Mouse (Mus musculus): ENCODE measurements at regions not wholly inside any gene's neighbourhood (a gene's known extent, or its start where the extent isn't known, plus 50 kb on each side); places are given as distances from the start of the nearest gene placed in this dataset.

DNA sequence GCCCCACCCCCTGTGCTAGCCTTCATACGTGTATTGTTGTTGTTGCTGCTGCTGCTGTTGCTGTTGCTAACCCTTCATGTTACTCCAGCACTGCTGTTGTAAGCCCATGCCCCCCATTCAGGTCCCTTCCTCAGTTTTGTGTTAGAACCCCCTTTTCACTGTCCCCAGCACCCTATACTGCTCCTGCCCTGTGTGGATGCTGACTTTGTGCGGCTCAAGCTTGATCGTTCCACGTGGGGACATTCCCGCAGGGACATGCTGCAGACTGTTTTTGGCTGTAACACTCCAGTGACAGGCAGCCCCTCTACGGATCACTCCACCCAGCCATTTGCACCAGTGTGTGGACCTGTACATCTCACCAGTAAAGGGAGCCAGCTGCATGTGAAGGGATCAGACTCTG, 142.7 kb upstream of the Tmem45b start:
- WGBS = 92% methylated on average over 6 of the region's 6 CpGs
- H3K27me3 ChIP-seq (ENCODE audit: control insufficient read depth, insufficient read depth, low read length) = no peaks in the 10 kb centered on the region

DNA sequence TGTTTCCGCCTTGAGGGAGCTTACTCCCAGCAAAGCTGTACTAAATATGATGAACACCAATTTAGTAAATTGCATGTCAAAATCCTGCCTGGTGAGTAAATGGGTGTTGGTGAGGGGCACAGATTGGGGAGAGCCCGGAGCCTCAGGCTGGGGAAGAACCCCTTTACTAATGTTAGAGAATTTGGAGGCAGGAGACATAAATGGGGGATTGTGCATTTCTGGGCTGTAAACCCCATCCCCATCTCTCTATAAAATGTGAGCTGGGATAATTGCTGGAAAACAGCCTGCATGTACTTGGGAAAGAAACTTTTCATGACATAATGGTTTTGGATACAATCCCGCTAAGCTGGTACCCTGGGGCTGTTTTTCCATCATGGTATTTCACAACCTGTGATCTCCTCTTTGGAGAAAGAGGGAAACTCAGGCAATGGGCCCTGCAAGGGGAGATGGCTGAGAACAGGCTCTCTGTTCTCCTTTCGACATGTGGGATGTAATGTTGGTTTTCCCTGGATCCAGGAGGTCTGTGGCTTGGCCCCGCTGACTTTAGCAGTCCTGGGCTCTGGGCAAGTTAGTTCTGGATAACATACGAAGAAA, 140.3 kb upstream of the Tmem45b start:
- Histone ChIP-seq H3K27ac (no peak overlapping the region), H3K9ac (no peak overlapping the region), H3K4me3 (replicated peaks; ENCODE audit: low read length) (no peak overlapping the region), H3K36me3 (replicated peaks; ENCODE audit: control insufficient read depth, insufficient read depth) (no peaks in the 10 kb centered on the region), H3K9me3 (ENCODE audit: control insufficient read depth, low read length) (no peaks in the 10 kb centered on the region), H3K4me2 (replicated peaks) (no peak overlapping the region), H3K4me1 (replicated peaks; ENCODE audit: control insufficient read depth, insufficient read depth, low read length) (no peaks in the 10 kb centered on the region), H3K27me3 (ENCODE audit: control insufficient read depth, insufficient read depth, low read length) (no peaks in the 10 kb centered on the region)
- DNase-seq (ENCODE audit: low spot score) (no peak), ATAC-seq (ENCODE audit: low FRiP score) (no peak)
- 87% methylated on average over 6 of the region's 6 CpGs for WGBS

More for the DNA sequence above, 142.7 kb upstream of the Tmem45b start:
- H3K9me3 ChIP-seq (ENCODE audit: control insufficient read depth, low read length) = no peaks in the 10 kb centered on the region
- H3K4me2 ChIP-seq (replicated peaks) = no peak overlapping the region
- ATAC-seq (ENCODE audit: low FRiP score) (no peak), DNase-seq (ENCODE audit: low spot score) (no peak)
- H3K4me3 ChIP-seq (replicated peaks; ENCODE audit: low read length) = no peak overlapping the region
- H3K36me3 ChIP-seq (replicated peaks; ENCODE audit: control insufficient read depth, insufficient read depth) = no peaks in the 10 kb centered on the region
- no peaks in the 10 kb centered on the region for H3K4me1 ChIP-seq (replicated peaks; ENCODE audit: control insufficient read depth, insufficient read depth, low read length)
- H3K9ac ChIP-seq = no peak overlapping the region
- H3K27ac ChIP-seq = no peak overlapping the region

DNA sequence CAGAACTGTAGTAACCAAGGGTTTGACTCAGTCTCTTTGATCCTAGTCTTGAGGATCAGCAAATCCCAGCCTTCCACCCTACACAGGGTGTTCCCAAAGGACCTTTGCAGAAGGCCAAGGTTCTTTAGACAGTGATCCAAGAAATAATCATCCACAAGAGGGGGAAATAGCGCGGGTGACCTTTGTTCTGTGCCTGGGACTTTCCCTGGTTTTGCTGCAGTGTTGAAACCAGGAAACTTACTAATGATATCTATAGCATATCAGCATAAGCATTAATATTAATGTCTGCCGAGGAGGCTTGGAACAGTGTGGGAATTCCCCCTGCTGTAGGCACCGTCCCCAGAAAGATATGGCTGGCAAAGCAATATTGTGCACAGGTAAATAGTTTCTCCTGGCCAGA, 138.4 kb upstream of the Tmem45b start:
- H3K9ac ChIP-seq = no peak overlapping the region
- H3K36me3 ChIP-seq (replicated peaks; ENCODE audit: control insufficient read depth, insufficient read depth) = no peaks in the 10 kb centered on the region
- WGBS = 85% methylated on average over 4 of the region's 4 CpGs
- no peak overlapping the region for H3K27ac ChIP-seq
- DNase-seq (ENCODE audit: low spot score) = no peak
- H3K4me3 ChIP-seq (replicated peaks; ENCODE audit: low read length) = no peak overlapping the region
- H3K9me3 ChIP-seq (ENCODE audit: control insufficient read depth, low read length) = no peaks in the 10 kb centered on the region
- no peaks in the 10 kb centered on the region for H3K27me3 ChIP-seq (ENCODE audit: control insufficient read depth, insufficient read depth, low read length)
- no peak overlapping the region for H3K4me2 ChIP-seq (replicated peaks)
- no peaks in the 10 kb centered on the region for H3K4me1 ChIP-seq (replicated peaks; ENCODE audit: control insufficient read depth, insufficient read depth, low read length)
- ATAC-seq (ENCODE audit: low FRiP score) = no peak

- DNase-seq (ENCODE audit: low spot score) (no peak), ATAC-seq (ENCODE audit: low FRiP score) (no peak)
- Histone ChIP-seq H3K27me3 (ENCODE audit: control insufficient read depth, insufficient read depth, low read length) (no peaks in the 10 kb centered on the region), H3K4me3 (replicated peaks; ENCODE audit: low read length) (no peak overlapping the region), H3K4me2 (replicated peaks) (no peak overlapping the region), H3K9me3 (ENCODE audit: control insufficient read depth, low read length) (no peaks in the 10 kb centered on the region), H3K36me3 (replicated peaks; ENCODE audit: control insufficient read depth, insufficient read depth) (no peaks in the 10 kb centered on the region), H3K4me1 (replicated peaks; ENCODE audit: control insufficient read depth, insufficient read depth, low read length) (no peaks in the 10 kb centered on the region), H3K27ac (no peak overlapping the region), H3K9ac (no peak overlapping the region)
- WGBS = 80% methylated on average over 7 of the region's 7 CpGs
Observed at GRCm38 (mm10) chr9:31595096-31595495, 130.8 kb upstream of the Tmem45b start.

GRCm38 (mm10) chr9:31587671-31588070, 123.4 kb upstream of the Tmem45b start:
- H3K4me2 ChIP-seq (replicated peaks) = no peak overlapping the region
- H3K4me3 ChIP-seq (replicated peaks; ENCODE audit: low read length) = no peak overlapping the region
- no peaks in the 10 kb centered on the region for H3K9me3 ChIP-seq (ENCODE audit: control insufficient read depth, low read length)
- no peak overlapping the region for H3K27ac ChIP-seq
- no peaks in the 10 kb centered on the region for H3K36me3 ChIP-seq (replicated peaks; ENCODE audit: control insufficient read depth, insufficient read depth)
- no peak for DNase-seq (ENCODE audit: low spot score)
- no peak for ATAC-seq (ENCODE audit: low FRiP score)
- no peaks in the 10 kb centered on the region for H3K4me1 ChIP-seq (replicated peaks; ENCODE audit: control insufficient read depth, insufficient read depth, low read length)
- H3K27me3 ChIP-seq (ENCODE audit: control insufficient read depth, insufficient read depth, low read length) = no peaks in the 10 kb centered on the region
- H3K9ac ChIP-seq = no peak overlapping the region

DNA sequence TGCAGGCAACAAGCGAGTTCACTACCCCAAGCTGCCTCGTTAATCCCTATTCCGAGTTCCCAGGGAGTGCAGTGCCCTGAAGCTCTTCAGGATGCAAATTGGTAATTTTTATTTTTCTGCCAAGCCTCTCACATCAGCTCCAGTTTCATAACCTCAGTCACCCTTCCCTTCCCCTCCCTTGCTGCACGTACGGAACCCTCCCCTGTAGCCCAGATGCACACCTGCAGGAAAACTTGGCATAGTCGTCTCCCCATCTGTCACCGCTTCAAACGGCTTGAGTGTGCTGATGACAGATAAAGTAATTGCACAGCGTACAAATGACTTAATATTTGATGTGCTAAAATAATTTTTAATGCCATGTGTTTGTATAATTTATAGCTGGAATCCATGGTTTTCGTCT, 119.7 kb upstream of the Tmem45b start:
- H3K4me2 ChIP-seq (replicated peaks) = no peak overlapping the region
- H3K27ac ChIP-seq = no peak overlapping the region
- ATAC-seq (ENCODE audit: low FRiP score) = no peak
- 75% methylated on average over 10 of the region's 10 CpGs for WGBS
- H3K27me3 ChIP-seq (ENCODE audit: control insufficient read depth, insufficient read depth, low read length) = no peaks in the 10 kb centered on the region
- H3K9ac ChIP-seq = no peak overlapping the region
- H3K36me3 ChIP-seq (replicated peaks; ENCODE audit: control insufficient read depth, insufficient read depth) = no peaks in the 10 kb centered on the region
- H3K4me3 ChIP-seq (replicated peaks; ENCODE audit: low read length) = no peak overlapping the region
- DNase-seq (ENCODE audit: low spot score) = no peak
- no peaks in the 10 kb centered on the region for H3K4me1 ChIP-seq (replicated peaks; ENCODE audit: control insufficient read depth, insufficient read depth, low read length)
- H3K9me3 ChIP-seq (ENCODE audit: control insufficient read depth, low read length) = no peaks in the 10 kb centered on the region

DNA sequence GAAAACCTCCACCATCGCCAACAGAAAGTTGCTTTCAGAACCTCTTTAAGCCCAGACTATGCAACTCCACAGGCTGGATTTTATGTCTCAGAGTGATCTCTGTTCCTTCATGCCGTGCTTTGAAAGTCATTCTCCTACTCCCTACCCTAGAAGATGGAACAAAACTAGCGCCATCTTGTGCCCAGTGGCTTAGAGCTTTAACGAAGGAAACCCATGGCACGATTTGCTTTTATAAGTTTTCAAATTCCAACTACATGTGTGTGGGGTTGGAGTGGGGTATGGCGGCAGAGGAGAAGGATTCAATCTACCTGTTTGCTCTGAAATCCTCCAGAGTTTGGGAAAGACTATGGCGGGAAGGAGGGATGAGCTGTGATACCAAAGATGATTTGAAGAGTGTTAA, 118.7 kb upstream of the Tmem45b start:
- Histone ChIP-seq H3K27ac (no peak overlapping the region), H3K4me3 (replicated peaks; ENCODE audit: low read length) (no peak overlapping the region), H3K27me3 (ENCODE audit: control insufficient read depth, insufficient read depth, low read length) (no peaks in the 10 kb centered on the region), H3K9ac (no peak overlapping the region), H3K4me2 (replicated peaks) (no peak overlapping the region), H3K36me3 (replicated peaks; ENCODE audit: control insufficient read depth, insufficient read depth) (no peaks in the 10 kb centered on the region), H3K9me3 (ENCODE audit: control insufficient read depth, low read length) (no peaks in the 10 kb centered on the region), H3K4me1 (replicated peaks; ENCODE audit: control insufficient read depth, insufficient read depth, low read length) (no peaks in the 10 kb centered on the region)
- DNase-seq (ENCODE audit: low spot score) (no peak), ATAC-seq (ENCODE audit: low FRiP score) (no peak)
- 82% methylated on average over 7 of the region's 7 CpGs for WGBS

DNA sequence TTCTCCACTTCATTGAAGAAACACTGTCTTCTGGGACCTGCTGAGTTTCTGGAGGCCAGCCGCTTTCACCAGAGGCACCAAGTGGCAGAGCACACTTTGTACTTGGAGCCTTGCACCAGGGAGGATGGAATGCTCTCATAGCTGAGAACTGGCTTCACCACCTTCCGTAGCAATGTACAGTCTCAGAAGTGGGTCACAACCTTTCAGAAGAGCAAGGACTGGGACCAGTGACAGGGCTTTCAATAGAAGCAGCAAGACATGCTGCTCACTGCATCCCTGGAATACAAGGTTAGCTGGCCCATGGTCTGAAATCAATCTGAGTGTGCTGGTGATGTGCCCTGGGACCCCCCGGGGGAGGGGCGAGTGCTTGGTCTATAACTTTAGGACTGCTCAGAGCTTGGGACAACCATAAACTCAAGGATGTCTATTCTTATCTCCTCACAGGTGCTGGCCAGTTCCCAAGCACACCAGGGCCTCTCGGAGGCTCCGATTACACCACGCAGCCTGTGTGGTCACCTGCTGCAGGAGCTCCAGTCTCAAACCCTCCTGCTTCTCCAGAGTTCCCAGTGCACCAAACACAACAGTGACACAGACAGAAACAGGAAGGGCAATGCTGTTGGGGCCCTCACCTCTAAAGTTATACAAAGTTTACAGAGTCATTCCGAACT, 114.4 kb upstream of the Tmem45b start:
- 90% methylated on average over 8 of the region's 8 CpGs for WGBS
- H3K27ac ChIP-seq = no peak overlapping the region
- no peak for DNase-seq (ENCODE audit: low spot score)

DNA sequence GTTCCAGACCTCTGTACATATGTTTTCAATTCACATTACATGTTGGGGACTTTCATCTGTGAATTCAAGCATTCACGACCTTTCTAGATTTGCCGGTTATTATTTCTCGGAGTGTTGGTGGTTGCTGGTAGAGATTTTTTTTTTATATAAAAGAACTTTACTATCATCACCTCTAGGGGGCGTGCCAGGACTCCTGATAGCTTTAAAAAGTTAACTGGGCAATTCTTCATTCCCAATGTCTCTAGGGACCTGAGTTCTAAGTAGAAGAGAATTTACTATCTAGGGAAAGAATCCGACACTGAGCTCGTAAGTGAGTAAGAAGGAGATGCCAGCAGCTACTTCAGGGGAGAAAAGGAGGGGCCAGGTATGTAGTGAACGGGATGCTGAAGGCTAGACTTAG, 112.8 kb upstream of the Tmem45b start:
- Histone ChIP-seq H3K27me3 (ENCODE audit: control insufficient read depth, insufficient read depth, low read length) (no peaks in the 10 kb centered on the region), H3K9ac (no peak overlapping the region), H3K9me3 (ENCODE audit: control insufficient read depth, low read length) (no peaks in the 10 kb centered on the region), H3K4me1 (replicated peaks; ENCODE audit: control insufficient read depth, insufficient read depth, low read length) (no peaks in the 10 kb centered on the region), H3K27ac (no peak overlapping the region), H3K36me3 (replicated peaks; ENCODE audit: control insufficient read depth, insufficient read depth) (no peaks in the 10 kb centered on the region), H3K4me3 (replicated peaks; ENCODE audit: low read length) (no peak overlapping the region), H3K4me2 (replicated peaks) (no peak overlapping the region)
- 76% methylated on average over 7 of the region's 7 CpGs for WGBS
- DNase-seq (ENCODE audit: low spot score) = no peak
- no peak for ATAC-seq (ENCODE audit: low FRiP score)

More for the DNA sequence above, 114.4 kb upstream of the Tmem45b start:
- Histone ChIP-seq H3K27me3 (ENCODE audit: control insufficient read depth, insufficient read depth, low read length) (no peaks in the 10 kb centered on the region), H3K4me2 (replicated peaks) (no peak overlapping the region), H3K36me3 (replicated peaks; ENCODE audit: control insufficient read depth, insufficient read depth) (no peaks in the 10 kb centered on the region), H3K9ac (no peak overlapping the region), H3K4me3 (replicated peaks; ENCODE audit: low read length) (no peak overlapping the region), H3K9me3 (ENCODE audit: control insufficient read depth, low read length) (no peaks in the 10 kb centered on the region), H3K4me1 (replicated peaks; ENCODE audit: control insufficient read depth, insufficient read depth, low read length) (no peaks in the 10 kb centered on the region)
- no peak for ATAC-seq (ENCODE audit: low FRiP score)

GRCm38 (mm10) chr9:31567029-31567428, 102.8 kb upstream of the Tmem45b start:
- 80% methylated on average over 10 of the region's 10 CpGs for WGBS
- H3K27ac ChIP-seq = no peak overlapping the region
- peaks cover 7% of the 10 kb centered on the region; the same call in 1 of the 2 replicates for H3K4me1 ChIP-seq (replicated peaks; ENCODE audit: control insufficient read depth, insufficient read depth, low read length)
- H3K9ac ChIP-seq = no peak overlapping the region
- no peaks in the 10 kb centered on the region for H3K27me3 ChIP-seq (ENCODE audit: control insufficient read depth, insufficient read depth, low read length)
- no peak for DNase-seq (ENCODE audit: low spot score)
- no peak overlapping the region for H3K4me2 ChIP-seq (replicated peaks)
- H3K4me3 ChIP-seq (replicated peaks; ENCODE audit: low read length) = no peak overlapping the region
- no peaks in the 10 kb centered on the region for H3K36me3 ChIP-seq (replicated peaks; ENCODE audit: control insufficient read depth, insufficient read depth)
- H3K9me3 ChIP-seq (ENCODE audit: control insufficient read depth, low read length) = no peaks in the 10 kb centered on the region
- no peak for ATAC-seq (ENCODE audit: low FRiP score)
